Mouse (Mus musculus) monocyte, adult 5-6 weeks (primary cell): ENCODE data around the gene Egfr. TPM values are rescaled to one million over a fixed set of nuclear protein-coding genes. Genes with fewer than 3 reads are reported as not detected.

Source experiments
- ATAC-seq: fragments of 153-309, 156-312 bp; replicated peaks from 2 replicates; pipeline ENCODE4 v1.8.0; 2017; ENCODE audit warnings: mild to moderate bottlenecking; ENCODE audit not compliant: low TSS enrichment, insufficient number of reproducible peaks, severe bottlenecking, poor library complexity, low FRiP score
- total RNA-seq: library from RNA; stranded (forward); fragments of 200-1000, 200-491, 200-594 nt; gene quantifications from 3 replicates; pipeline ENCODE4 v1.2.3, GENCODE M21; 2017

Egfr gene
- total RNA-seq, 1 experiment from 2014 or later, result 0.19 TPM

DNA sequence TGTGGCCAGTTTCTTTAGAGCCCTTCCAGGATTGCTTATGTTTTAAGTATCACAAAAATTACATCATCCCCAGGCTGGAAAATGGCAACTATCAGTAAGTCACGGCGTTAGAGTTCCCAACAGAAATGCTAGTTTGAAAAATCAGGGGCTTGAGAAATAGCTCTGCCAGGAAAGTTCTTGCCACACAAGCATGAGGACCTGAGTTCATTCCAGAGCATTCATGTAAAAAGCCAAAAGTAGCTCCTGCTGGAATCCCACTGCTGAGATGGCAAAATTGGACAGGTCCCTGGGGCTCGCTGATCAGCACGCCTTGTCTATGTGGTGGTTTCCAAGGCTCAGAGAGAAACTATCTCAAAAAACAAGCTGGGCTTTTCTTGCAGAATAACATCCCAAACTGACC is 19.0 kb downstream of the Egfr start:
- no peak for ATAC-seq

DNA sequence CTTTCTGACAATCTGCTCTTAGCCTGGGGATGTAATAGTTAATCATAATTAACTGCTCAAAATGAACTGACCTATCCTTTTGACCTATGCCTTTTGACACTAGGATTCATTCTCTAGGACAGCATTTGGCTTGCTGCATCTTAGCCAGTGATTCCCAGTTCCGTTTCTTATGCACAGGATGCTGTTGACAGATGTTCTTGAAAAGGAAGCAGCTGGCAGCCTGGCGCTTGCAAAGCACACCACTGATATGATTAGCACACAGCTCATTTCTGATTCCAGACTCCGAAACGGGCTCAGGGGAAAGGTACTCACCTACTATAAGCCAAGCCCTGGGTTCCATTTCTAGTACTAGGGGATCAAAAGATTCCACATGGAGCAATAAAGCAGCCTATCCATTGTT is 20.7 kb downstream of the Egfr start:
- ATAC-seq, result no peak

DNA sequence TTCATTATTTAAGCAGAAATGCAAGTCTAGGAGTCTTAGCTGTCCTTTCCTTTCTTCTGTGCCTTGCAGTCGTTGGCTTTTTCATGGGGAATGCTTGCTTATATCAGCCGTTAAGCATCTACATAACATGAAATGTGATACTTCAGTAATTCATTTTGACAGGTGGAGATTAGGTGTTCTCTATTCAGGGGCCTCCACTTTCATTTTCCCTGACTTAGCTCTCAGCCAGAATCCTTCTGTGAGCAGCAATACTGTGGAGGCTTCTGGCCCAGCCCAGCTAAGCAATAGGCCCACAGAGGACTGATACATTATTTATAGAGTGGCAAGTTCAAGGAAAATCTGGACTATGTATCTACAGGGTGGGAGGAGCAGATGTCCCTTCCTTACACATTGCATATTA is 25.0 kb downstream of the Egfr start:
- ATAC-seq, result no peak

DNA sequence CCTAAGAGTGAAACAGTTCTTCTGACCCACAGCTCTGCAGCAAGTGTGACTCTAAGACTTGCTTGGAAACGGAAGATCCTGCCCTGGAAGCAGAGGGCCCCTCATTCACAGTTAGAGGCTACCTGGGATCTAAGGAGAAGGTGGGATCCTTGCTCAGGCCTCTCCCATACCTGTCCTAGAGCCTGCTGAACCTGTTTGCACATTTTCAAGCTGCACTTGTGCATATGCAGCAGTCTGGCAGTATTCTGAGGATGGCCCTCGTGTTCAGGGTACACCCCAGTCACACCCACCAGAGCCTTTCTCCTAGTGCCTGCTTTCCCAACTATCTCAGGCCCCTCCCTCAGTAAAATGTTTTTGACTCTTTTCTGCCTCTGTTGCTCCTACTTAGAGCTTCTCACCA is 29.6 kb downstream of the Egfr start:
- no peak for ATAC-seq

DNA sequence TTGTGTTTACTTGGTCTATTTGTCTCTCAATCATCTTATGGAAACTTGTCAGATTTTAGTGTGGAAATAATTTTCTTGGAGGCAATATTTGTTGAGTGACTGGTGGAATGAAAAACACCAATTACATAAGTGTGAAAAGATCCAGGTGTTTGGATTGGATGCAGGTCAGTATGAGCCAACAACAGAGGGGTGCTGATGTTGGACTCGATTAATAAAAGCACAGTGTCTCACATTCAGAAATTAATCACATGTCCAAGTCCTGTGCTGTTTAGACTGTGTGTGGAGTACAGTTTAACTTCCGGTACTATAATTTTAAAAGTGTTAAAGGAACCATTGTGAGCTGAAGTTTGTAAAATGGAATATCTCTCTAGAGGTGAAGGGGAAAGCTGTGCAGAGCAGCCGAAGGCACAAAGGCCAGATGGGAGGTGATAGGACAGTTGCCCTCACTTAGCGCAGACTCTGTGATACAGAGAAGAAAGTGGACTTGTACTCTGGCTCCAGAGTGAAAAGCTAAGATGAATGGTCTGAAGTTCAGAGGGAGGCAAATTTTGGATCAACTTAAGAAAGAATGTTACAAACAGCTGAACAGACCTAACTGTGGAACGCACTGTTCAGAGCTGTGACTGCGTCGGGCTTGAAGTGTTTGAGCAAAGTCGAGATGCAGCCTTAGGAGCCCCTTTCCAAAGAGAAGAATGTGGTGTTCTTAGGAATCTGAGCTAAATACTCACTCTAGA is 32.1 kb downstream of the Egfr start:
- no peak for ATAC-seq

DNA sequence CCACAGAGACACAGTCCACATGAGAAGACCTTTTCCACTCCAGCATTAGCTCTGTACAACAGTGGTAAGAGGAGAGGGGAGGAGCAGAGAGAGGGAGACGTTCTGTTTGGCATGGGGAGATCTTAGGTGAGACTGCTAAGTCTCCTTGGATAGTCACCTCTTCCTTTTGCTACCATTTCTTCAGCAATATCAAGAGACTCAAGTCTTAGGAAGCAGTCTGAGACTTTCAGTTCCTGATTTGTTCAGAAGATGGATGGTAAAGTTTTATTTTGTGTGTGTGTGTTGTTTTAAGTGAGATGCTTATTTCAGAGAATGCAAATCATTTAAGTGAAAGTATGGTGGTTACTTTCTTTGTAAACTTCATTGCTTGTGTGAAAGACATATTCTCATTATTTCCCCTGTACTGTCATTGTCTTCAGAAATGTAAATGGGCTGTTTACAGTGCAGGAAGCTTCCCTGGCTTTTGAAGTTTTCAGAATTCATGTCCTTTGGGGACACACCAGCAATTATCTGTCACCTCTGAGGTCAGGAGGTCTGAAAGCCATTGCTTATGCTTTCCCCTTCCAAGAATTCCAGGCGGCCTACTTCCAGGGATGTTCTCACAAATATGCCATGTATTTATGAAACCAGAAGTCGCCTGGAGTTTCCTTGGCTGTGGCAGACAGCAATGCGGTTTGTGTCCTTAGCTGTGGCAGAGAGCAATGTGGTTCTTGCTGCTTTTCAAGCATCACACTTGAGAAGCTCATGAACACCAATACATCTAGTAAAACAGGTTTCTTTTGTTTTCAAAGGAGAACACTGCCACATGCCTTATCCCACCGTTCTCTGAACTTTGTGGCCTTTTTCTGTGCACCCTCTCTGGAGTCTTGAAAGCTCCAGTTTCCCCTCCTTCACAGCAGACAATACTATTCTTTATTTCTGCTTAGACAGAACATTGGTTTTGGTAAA is 40.9 kb downstream of the Egfr start:
- ATAC-seq, result no peak

DNA sequence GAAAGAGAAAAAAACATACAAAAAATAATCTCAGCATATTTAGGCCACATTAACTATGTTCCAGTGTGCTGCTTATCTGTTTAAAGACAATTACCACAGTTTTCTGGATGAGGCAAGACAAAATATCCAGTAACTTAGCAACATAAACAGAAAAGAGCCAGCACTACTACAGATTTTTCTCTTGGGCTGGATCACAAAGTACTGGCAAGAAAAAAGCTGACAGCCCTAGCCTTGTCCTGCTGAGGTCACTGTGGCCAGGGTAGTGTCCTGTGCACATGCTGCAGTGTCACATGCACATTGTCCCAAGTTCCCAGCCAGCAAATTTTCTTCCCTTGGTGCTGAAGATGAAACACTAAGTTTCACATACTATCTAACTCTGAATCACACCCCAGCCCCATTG is 43.0 kb downstream of the Egfr start:
- ATAC-seq, result no peak

DNA sequence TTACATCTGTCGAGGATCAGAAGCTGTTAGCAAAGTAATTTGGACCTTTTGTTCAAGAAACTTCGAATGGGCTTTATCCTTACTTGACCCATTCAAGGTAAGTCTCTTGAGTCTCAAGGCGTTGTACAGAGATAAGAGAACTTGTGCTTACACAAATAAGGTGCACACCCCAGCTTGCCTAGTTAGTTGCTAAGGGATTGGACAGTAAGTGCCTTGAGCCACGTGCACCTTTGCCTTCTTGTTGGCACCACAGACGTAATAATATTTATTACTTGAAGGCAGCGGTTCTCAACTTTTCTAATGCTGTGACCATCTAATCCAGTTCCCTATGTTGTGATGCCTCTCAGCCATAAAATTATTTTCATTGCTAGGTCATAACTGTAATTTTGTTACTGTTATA is 43.5 kb downstream of the Egfr start:
- ATAC-seq, result no peak

DNA sequence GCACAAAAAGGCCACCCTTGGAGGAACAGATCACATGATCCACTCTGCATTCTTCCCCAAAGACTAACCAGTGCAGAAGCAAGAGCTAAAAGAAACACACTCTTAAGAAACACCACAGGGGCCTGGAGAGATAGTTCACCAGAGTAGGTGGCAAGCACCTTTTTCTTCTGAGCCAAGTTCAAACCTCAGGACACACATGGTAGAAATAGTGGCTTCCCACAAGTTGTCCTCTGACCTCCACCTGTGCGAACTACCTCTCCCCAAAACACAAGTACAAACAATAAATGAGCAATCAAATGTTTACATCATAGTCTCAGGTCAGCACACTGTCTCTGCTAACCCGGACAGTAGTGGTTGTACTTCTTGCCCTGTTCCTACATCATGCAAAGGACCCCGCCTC is 45.5 kb downstream of the Egfr start:
- no peak for ATAC-seq

DNA sequence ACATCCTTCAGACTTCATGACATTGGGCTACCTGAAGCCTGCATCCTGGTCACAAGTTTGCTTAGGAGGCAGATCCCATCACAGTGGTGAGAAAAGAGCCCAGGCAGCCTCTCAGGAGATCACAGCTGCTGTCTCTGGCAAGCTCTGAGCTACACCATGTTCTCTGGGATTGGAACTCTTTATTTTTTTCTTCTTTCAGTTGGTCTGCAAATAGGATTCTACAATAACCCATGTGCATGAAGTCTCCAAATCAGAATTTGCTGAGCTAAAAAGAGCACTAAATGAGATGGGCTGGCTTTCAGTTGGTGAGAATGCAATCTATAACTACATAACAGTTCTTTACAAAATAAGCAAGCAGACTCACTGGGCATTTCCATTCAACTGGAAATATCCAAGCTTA is 46.1 kb downstream of the Egfr start:
- ATAC-seq, result no peak

DNA sequence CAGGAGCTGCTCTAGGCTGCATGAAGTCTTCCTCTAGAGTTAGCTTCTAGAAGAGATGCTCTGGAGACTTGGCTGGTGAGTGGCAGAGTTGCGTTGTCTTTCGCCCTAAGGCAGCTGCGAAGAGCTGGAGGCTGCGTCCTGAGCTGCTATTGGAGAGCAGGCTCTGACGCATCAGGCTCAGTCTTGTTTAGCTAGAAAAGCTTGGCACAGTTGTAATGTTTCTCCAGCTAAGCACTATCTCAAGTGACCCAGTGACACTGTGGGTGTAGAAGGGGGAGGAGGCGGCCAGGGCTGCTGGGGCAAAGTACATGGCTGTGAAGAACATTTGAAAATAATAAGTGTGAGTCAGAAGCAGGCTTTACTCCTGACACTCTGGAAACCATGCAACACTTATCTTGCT is 48.5 kb downstream of the Egfr start:
- no peak for ATAC-seq

DNA sequence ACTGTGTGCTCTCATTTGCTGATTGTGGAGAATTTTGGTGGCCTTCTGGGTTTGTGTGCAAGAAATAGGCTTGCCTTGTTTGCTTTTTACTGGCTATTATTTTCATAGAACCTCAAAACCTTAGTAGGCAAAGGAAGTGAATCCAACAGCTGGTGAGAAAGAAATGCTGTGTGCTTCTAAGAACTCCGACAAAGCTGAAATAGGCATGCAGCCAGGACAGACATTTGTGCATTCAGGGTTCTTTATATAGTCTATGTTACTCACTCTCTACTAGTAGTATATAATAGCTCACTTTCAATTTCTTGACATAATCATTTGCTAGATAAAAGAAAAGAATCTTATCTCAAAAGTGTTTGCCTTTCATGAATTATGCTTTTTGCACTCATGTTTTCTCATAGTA is 50.7 kb downstream of the Egfr start:
- no peak for ATAC-seq

DNA sequence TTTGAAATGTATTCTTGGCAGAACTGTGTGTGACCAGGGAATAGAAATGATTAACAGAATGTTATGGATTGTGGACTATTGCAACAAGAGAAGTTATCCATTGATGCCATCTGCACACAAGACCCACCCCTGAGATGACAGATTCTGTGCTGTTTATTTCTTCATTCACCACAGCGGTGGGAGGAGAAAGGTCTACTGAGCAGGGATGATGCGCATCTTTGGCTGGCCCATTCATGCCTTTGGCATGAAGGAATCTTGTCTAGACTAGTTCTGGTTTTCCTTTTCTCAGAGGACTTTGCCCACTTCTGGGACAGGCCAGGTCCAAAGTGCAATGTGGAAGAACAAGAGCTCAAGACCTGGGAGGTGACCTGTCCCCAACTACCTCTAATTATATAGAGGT is 52.0 kb downstream of the Egfr start:
- ATAC-seq, result no peak

DNA sequence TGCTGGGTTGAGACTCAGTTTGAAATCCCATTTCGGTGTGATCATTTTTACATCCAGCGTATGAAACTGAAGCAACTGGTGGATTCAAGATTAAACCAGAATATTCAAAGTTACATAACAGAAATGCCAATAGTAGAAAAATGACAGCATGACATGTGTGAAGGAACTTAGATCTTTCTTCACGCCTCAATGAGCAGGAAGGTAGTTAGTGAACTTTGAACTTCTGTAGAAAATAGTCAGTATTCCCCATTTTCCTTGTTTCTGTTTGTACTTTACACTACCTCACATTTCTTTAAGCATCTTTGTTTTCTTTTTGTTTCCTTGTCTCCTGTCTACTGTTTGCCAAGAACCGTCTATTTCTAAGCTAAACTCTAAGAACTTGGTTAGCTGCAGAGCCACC is 53.9 kb downstream of the Egfr start:
- no peak for ATAC-seq

DNA sequence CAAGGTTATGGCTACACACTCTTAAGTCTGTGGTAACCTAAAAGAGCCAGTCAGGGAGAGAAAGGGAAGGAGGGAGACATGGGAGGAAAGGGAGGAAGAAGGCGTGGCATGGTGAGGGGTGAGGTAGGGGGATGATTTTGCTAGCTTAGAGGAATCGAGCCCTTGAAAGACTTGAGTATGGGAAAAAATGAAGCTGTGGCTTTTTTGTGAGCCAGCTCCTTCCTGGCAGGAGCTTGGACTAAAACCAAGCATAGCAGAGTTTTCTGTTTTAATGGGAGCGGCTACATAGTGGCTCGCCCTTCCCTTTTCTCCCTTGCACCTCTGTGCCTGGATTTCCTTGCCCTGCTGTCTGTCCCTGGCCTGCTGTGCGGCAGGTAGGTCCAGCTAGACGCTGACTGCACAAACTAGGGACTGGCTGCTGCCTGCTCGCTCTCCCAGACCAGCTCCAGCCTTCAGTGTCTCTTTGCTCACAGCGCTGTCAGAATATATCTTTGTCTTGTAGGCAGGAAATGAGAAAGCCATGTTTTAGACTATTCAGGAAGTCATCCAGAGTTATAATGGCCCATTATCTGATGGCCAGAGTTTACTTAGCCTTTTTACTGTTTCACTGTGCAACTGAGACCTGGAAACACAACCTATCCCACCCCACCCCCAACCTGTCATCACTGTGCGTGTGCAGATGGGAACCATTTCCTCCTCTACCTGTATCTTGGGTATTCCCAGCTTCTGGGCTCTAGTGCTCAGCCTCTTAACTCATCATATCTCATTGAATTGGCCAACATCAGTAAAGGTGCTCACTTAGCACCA is 57.4 kb downstream of the Egfr start:
- no peak for ATAC-seq

DNA sequence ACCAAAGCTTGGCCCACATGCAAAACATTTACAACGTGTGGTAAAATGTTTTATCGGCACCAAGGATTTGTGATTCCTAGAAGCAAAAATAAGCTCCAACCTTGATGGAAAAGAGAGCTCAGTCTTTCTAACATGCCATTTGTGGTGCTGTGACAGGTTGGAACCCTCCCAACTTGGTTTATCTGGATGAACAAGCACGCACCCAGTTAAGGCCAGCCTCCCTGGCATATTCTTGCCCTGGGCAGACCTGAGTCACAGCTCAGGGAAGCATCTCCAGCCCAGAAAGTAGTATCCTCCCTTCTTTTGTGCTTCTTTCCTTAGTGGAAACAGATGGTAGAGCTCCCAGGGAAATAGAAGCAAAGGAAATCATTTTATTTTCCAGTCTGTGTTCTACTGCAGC is 58.1 kb downstream of the Egfr start:
- ATAC-seq, result no peak

DNA sequence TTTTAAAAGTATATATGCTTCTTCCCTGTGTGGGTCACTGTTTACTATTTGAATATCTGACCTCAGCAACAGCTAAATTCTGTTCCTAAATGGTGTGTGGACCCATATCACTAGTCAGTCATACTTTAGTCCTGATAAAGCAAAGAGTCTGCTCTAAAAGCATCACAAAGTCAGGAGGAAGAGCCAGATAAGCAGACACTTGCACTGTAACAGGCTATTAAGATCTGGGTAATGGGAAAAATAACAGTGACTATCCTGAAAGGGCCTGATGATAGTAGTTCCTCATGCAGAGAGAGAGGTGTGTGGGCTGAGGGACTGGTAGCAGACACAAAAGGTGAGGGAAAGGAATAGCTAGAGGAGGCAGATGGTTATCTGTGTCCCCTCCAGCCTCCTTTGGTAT is 61.3 kb downstream of the Egfr start:
- ATAC-seq, result no peak

DNA sequence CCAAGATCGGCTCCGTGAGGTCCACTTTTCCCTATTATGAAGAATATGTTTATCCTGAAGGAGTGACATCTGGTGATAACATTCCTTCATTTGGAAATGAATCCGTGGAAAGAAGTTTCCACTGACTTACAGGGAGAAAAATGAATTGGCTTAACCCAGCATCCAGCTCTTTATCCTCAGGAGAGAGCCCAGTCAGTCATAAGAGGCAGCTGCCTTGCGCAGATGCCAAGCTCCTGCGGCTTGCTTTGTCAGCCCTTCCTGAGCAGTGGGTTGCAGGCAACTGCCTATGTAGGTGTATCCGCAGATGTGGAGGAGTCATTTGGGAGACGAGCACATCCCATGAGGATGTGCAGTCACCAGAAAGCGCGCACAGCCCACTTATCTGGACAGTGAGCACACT is 64.4 kb downstream of the Egfr start:
- ATAC-seq, result no peak

DNA sequence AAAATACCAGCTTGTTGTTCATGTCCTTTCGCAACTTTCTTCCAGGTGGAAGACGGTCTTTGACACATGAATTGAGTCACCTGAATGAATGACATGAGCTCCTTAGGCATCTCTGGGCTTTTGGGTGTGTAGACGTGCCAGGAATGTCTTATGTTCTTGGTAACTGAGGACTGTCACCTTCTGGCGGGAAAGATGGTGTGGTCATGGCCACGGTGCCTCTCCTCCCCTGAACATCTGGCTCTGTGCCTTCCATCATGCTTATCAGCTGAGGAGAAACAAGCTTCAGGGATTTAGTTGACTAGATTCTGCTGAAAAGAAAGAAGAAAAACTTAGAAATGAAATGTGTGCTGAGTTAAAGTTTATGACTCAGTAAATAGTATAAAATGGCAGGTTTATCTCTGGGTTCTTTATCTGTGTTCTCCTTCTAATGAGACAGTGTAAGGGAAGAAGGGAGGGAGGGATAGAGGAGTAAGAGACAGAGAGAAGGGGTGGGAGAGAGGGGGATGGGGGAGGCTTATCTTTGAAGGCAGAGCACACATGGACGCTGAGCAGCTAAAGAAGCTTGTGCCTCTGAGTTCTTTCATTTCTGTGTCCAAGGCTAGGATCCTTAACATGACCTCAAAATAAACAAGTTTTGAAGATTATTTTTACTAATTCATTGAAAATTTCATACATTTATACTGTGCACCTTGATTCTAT is 65.5 kb downstream of the Egfr start:
- no peak for ATAC-seq
